Mouse (Mus musculus) liver, adult (tissue): Measurements from ENCODE around the gene Ap1s3.

Experiments
- GATA4 ChIP-seq: IDR thresholded peaks from 2 replicates; pipeline ENCODE4 v1.6.1; 2014; ENCODE audit warnings: mild to moderate bottlenecking, low read length; ENCODE audit not compliant: insufficient replicate concordance

Gene Ap1s3

DNA sequence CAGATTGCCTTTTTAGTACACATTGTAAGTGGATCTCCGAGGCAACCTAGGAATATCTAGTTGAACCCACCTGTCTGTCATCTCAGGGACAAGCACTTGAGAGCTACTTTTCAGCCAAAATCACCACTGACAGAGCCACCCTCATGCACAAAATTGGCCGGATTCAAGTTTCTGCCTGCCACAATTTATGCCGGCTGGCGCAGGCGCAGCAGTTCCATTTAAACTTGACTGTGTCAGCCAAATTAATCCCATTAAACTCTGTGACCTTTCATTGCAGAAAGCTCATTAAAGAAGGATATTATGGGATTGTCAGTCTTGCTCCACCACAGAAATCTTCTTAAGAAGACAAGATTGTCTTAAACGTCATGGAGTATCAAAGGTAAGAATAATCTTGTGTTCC, 100.6 kb downstream of the Ap1s3 start:
- no peak for TF ChIP-seq GATA4

DNA sequence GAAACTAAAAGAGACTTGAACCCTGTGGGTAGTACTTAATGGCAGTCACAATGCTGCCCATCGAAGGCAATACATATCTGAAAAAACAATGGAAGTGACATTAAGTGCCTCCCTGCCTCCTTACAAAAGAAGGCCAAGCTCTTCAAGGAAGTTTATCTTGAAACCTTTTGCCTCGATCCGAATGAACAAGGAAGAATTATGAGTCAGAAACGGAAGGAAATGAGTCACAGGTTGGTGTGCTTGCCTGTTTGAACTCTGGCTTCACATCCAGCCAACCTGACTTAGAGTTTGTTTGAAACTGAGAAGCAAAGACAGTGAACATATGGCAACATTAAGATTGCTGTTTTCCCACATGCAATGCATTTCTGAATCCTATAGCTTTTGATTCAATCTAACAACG, 110.6 kb downstream of the Ap1s3 start:
- no peak for TF ChIP-seq GATA4
